Mouse (Mus musculus) T-helper 2 cell (primary cell): ENCODE data around the gene Raph1.
"Not testable (repeated sequence)": the region's sequence is repeated elsewhere in the genome, so short reads cannot be mapped to it uniquely, and the experiment has no call there.

ENCODE experiments used
- in situ Hi-C: fragments of 300-600 bp; cut with MboI, MseI; formaldehyde crosslinking; loops from one replicate; pipeline ENCODE4 v1.15.1; 2025; ENCODE audit warnings: high pct_unique_total_duplicates

Gene Raph1

GRCm38 (mm10) chr1:60565270-60565920, 1.5 kb downstream of the Raph1 start:
- in situ Hi-C loops = no loop called here

- in situ Hi-C loops = no loop called here
Measured at GRCm38 (mm10) chr1:60564691-60565090, 2.2 kb downstream of the Raph1 start.

- in situ Hi-C loops = no loop called here
Measured at GRCm38 (mm10) chr1:60563021-60563420, 3.9 kb downstream of the Raph1 start.

- in situ Hi-C loops = loop anchor here (25.0 kb wide), 1 partner anchor 319 kb away; no protein-coding TSS in a partner anchor
Measured at GRCm38 (mm10) chr1:60543681-60544080, 23.2 kb downstream of the Raph1 start.

GRCm38 (mm10) chr1:60539272-60539671, 27.6 kb downstream of the Raph1 start:
- in situ Hi-C loops = loop anchor here (25.0 kb wide), 1 partner anchor 323 kb away; no protein-coding TSS in a partner anchor

- in situ Hi-C loops = loop anchor here (25.0 kb wide), 1 partner anchor 327 kb away; no protein-coding TSS in a partner anchor
Measured at GRCm38 (mm10) chr1:60534932-60535331, 32.0 kb downstream of the Raph1 start.

- in situ Hi-C loops = loop anchor here (25.0 kb wide), 1 partner anchor 332 kb away; no protein-coding TSS in a partner anchor
Measured at GRCm38 (mm10) chr1:60530636-60531035, 36.3 kb downstream of the Raph1 start.

- in situ Hi-C loops = loop anchor here (25.0 kb wide), 1 partner anchor 332 kb away; no protein-coding TSS in a partner anchor
Measured at GRCm38 (mm10) chr1:60530107-60530506, 36.8 kb downstream of the Raph1 start.

GRCm38 (mm10) chr1:60510584-60510983, 56.3 kb downstream of the Raph1 start:
- in situ Hi-C loops = no loop called here

GRCm38 (mm10) chr1:60503456-60503855, 63.4 kb downstream of the Raph1 start:
- in situ Hi-C loops = no loop called here

- in situ Hi-C loops = no loop called here
Measured at GRCm38 (mm10) chr1:60493421-60493820, 73.5 kb downstream of the Raph1 start.

GRCm38 (mm10) chr1:60492404-60492803, 74.5 kb downstream of the Raph1 start:
- in situ Hi-C loops = no loop called here

GRCm38 (mm10) chr1:60490510-60490909, 76.4 kb downstream of the Raph1 start:
- in situ Hi-C loops = no loop called here

- in situ Hi-C loops = no loop called here
Measured at GRCm38 (mm10) chr1:60489660-60490059, 77.2 kb downstream of the Raph1 start.

- in situ Hi-C loops = no loop called here
Measured at GRCm38 (mm10) chr1:60488635-60489034, 78.3 kb downstream of the Raph1 start.

- in situ Hi-C loops = no loop called here
Measured at GRCm38 (mm10) chr1:60485649-60486048, 81.3 kb downstream of the Raph1 start.

- in situ Hi-C loops = no loop called here
Measured at GRCm38 (mm10) chr1:60482881-60483280, 84.0 kb downstream of the Raph1 start.

GRCm38 (mm10) chr1:60481561-60481960, 85.3 kb downstream of the Raph1 start:
- in situ Hi-C loops = no loop called here

GRCm38 (mm10) chr1:60470541-60470940, 96.4 kb downstream of the Raph1 start:
- in situ Hi-C loops = no loop called here

- in situ Hi-C loops = no loop called here
Measured at GRCm38 (mm10) chr1:60469491-60469890, 97.4 kb downstream of the Raph1 start.

GRCm38 (mm10) chr1:60460623-60461022, 106.3 kb downstream of the Raph1 start:
- in situ Hi-C loops = no loop called here

GRCm38 (mm10) chr1:60449896-60450295, 117.0 kb downstream of the Raph1 start:
- in situ Hi-C loops = no loop called here

- in situ Hi-C loops = no loop called here
Measured at GRCm38 (mm10) chr1:60447067-60447466, 119.8 kb downstream of the Raph1 start.

- in situ Hi-C loops = not testable (repeated sequence)
Measured at GRCm38 (mm10) chr1:60441438-60441837, 125.5 kb downstream of the Raph1 start.
